Mouse (Mus musculus): ENCODE results near the gene Ssxb6. TPM values are rescaled to one million over a fixed set of nuclear protein-coding genes. Genes with fewer than 3 reads are reported as not detected.

Gene Ssxb6
- not detected for polyA plus RNA-seq (2015; fragmentation: Illumina TruSeq; extraction: RNeasy Lipid Tissue Mini Kit (QIAGEN cat#74804); ENCODE audit: insufficient read depth, low replicate concordance)

GRCm38 (mm10) chrX:8548155-8548554 is at the start of gene Ssxb6:
Gene Ssxb6 (minus strand): TSS chrX:8548255.

DNA sequence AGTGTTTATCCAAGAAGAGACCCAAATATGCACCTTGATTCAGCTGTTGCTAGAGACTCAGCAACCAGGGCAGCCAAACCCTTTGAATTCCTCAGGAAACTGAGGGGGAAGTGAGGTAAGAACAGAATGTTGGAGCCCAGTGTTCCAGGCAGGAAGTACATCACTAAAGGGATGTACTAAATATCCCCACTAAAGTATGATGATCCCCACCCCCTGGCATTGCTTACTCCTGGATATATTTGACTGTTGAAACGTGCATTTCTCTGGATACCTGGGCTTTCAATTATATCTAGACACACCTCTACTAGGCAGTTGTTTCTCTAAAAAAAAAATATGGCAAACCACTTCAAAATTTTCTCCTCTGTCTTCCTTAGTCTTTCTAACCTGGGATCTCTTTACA is 43.7 kb upstream of the Ssxb6 start, which contains the start of gene Ssxb3:
TSS of gene Ssxb3 (minus strand) at position 101 of the 400 bp plus-strand sequence.

GRCm38 (mm10) chrX:8524854-8525253 is 23.2 kb downstream of the Ssxb6 start, which contains the start of gene Gm14459:
Gene Gm14459 (minus strand): TSS chrX:8524954.

Other genes starting within 250 kb of the Ssxb6 start
- gene Ssxb10, start 220.8 kb downstream of the Ssxb6 start, polyA plus RNA-seq (2015; fragmentation: Illumina TruSeq; extraction: RNeasy Lipid Tissue Mini Kit (QIAGEN cat#74804); ENCODE audit: insufficient read depth, low replicate concordance) = not detected
- gene Ssxb9, start 181.3 kb downstream of the Ssxb6 start, polyA plus RNA-seq (2015; fragmentation: Illumina TruSeq; extraction: RNeasy Lipid Tissue Mini Kit (QIAGEN cat#74804); ENCODE audit: insufficient read depth, low replicate concordance) = not detected
- not detected for gene Ssxb1, start 134.9 kb downstream of the Ssxb6 start, polyA plus RNA-seq (2015; fragmentation: Illumina TruSeq; extraction: RNeasy Lipid Tissue Mini Kit (QIAGEN cat#74804); ENCODE audit: insufficient read depth, low replicate concordance)
- gene Ssxb2, start 86.5 kb downstream of the Ssxb6 start, polyA plus RNA-seq (2015; fragmentation: Illumina TruSeq; extraction: RNeasy Lipid Tissue Mini Kit (QIAGEN cat#74804); ENCODE audit: insufficient read depth, low replicate concordance) = not detected
- not detected for gene Gm14459, start 23.3 kb downstream of the Ssxb6 start, polyA plus RNA-seq (2015; fragmentation: Illumina TruSeq; extraction: RNeasy Lipid Tissue Mini Kit (QIAGEN cat#74804); ENCODE audit: insufficient read depth, low replicate concordance)
- gene Ssxb3, start 43.6 kb upstream of the Ssxb6 start, polyA plus RNA-seq (2015; fragmentation: Illumina TruSeq; extraction: RNeasy Lipid Tissue Mini Kit (QIAGEN cat#74804); ENCODE audit: insufficient read depth, low replicate concordance) = not detected
- not detected for gene Ssxb8, start 142.6 kb upstream of the Ssxb6 start, polyA plus RNA-seq (2015; fragmentation: Illumina TruSeq; extraction: RNeasy Lipid Tissue Mini Kit (QIAGEN cat#74804); ENCODE audit: insufficient read depth, low replicate concordance)
- gene Ssx9, start 200.2 kb upstream of the Ssxb6 start, polyA plus RNA-seq (2015; fragmentation: Illumina TruSeq; extraction: RNeasy Lipid Tissue Mini Kit (QIAGEN cat#74804); ENCODE audit: insufficient read depth, low replicate concordance) = not detected

Data from spleen, adult 10 weeks (tissue).